Mouse (Mus musculus): ENCODE results near the gene Slc16a12. TPM values are rescaled to one million over a fixed set of nuclear protein-coding genes. Genes with fewer than 3 reads are reported as not detected.
"Not testable (repeated sequence)": the region's sequence is repeated elsewhere in the genome, so short reads cannot be mapped to it uniquely, and the experiment has no call there.

Slc16a12 gene
- polyA plus RNA-seq, 1 experiment = not detected

- Histone ChIP-seq H3K4me1 (ENCODE audit: control insufficient read depth, insufficient read depth, low read length) (no peaks in the 10 kb centered on the region), H3K4me3 (ENCODE audit: insufficient read depth, low read depth, low read length) (no peak overlapping the region), H3K27ac (ENCODE audit: insufficient read depth, low read depth, low read length) (no peak overlapping the region)
- TF ChIP-seq POLR2A (IDR thresholded peaks at IDR 0.05; ENCODE audit: insufficient read depth, low read depth, low read length) (no peak), CTCF (IDR thresholded peaks at IDR 0.05; ENCODE audit: insufficient read depth, low read depth, low read length) (no peak)
- WGBS = 95% methylated on average over 1 of the region's 1 CpGs
Measured at GRCm38 (mm10) chr19:34755680-34756079, 8.6 kb upstream of the Slc16a12 start.

- TF ChIP-seq CTCF (IDR thresholded peaks at IDR 0.05; ENCODE audit: insufficient read depth, low read depth, low read length) (no peak), POLR2A (IDR thresholded peaks at IDR 0.05; ENCODE audit: insufficient read depth, low read depth, low read length) (no peak)
- H3K4me1 ChIP-seq (ENCODE audit: control insufficient read depth, insufficient read depth, low read length) = no peaks in the 10 kb centered on the region
- 79% methylated on average over 5 of the region's 5 CpGs for WGBS
- no peak overlapping the region for H3K4me3 ChIP-seq (ENCODE audit: insufficient read depth, low read depth, low read length)
- no peak overlapping the region for H3K27ac ChIP-seq (ENCODE audit: insufficient read depth, low read depth, low read length)
Measured at GRCm38 (mm10) chr19:34753243-34753642, 6.2 kb upstream of the Slc16a12 start.

DNA sequence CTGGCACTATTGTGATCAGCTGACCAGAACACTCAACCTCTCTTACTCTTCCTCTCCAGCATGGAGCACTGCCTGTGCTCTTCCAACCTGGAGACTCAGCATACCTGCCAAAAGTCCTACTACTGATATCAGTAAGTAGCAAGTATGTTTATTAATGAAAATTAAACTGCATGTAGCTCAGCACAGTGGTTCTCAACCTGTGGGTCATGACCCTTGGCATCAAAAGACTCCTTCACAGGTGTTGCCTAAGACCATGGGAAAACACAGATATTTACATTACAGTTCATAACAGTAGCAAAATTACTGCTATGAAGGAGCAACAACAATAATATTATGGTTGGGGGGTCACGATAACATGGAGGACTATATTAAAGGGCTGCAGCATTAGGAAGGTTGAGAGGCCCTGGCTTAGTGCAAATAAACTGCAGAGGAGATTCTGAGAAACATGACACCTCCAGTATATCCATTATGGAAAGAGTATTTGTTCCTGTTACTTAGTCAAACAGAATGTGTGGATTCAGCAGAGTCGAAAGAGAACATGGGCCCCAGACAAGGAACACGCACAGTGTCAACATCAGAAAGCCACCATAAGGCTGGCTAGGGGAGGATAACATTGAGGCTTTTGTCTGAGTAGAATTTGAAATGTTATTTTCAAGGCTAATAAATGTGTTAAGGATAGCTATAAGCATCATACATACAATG, 5.5 kb upstream of the Slc16a12 start:
- H3K4me3 ChIP-seq (ENCODE audit: insufficient read depth, low read depth, low read length) = no peak overlapping the region
- H3K4me1 ChIP-seq (ENCODE audit: control insufficient read depth, insufficient read depth, low read length) = no peaks in the 10 kb centered on the region
- TF ChIP-seq POLR2A (IDR thresholded peaks at IDR 0.05; ENCODE audit: insufficient read depth, low read depth, low read length) = no peak
- TF ChIP-seq CTCF (IDR thresholded peaks at IDR 0.05; ENCODE audit: insufficient read depth, low read depth, low read length) = no peak
- H3K27ac ChIP-seq (ENCODE audit: insufficient read depth, low read depth, low read length) = no peak overlapping the region
- WGBS = 89% methylated on average over 3 of the region's 3 CpGs

DNA sequence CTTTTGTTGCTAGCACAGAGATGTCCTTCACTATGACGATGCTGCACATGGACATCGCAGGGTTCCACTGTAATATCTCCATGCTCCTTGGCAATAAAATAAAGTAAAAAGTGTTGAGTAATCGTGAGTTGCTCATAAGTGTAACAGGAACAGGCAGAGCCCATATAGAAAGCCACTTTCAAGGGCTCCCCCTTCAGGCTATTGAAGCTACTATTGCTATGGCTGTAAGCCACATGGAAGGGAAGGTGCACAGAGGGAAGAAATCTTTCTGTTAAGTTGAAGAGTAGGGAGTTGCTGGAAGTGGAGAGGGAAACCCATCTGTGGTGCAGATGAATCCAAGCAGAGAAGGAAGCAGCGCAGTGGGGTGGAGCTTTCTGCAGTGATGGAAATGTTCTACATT, 4.1 kb upstream of the Slc16a12 start:
- Histone ChIP-seq H3K4me3 (ENCODE audit: insufficient read depth, low read depth, low read length) (no peak overlapping the region), H3K27ac (ENCODE audit: insufficient read depth, low read depth, low read length) (no peak overlapping the region), H3K4me1 (ENCODE audit: control insufficient read depth, insufficient read depth, low read length) (peaks cover 11% of the 10 kb centered on the region)
- TF ChIP-seq POLR2A (IDR thresholded peaks at IDR 0.05; ENCODE audit: insufficient read depth, low read depth, low read length) (no peak), CTCF (IDR thresholded peaks at IDR 0.05; ENCODE audit: insufficient read depth, low read depth, low read length) (no peak)
- WGBS = 86% methylated on average over 4 of the region's 4 CpGs

DNA sequence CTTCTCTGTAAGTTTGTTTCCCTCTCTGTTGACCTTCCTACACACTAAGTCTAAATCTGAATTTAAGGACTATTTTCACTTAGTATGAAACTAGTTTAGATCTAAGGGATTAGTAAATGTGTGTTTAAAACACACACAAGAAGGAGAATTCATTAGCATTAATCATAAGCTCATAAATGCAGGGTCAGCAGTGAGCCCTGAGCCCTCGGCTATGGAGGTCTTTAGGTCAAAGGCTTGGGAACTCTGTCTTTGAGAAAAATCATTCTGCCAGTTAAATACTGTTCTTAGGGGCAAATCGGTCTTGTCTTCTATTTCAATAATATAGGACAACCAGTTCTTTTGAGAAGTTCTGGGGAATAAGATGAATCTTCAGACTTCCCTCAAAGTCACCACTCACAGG, 1.9 kb upstream of the Slc16a12 start:
- 88% methylated on average over 2 of the region's 2 CpGs for WGBS
- Histone ChIP-seq H3K4me3 (ENCODE audit: insufficient read depth, low read depth, low read length) (no peak overlapping the region), H3K27ac (ENCODE audit: insufficient read depth, low read depth, low read length) (no peak overlapping the region), H3K4me1 (ENCODE audit: control insufficient read depth, insufficient read depth, low read length) (peaks cover 11% of the 10 kb centered on the region)
- TF ChIP-seq POLR2A (IDR thresholded peaks at IDR 0.05; ENCODE audit: insufficient read depth, low read depth, low read length) (no peak), CTCF (IDR thresholded peaks at IDR 0.05; ENCODE audit: insufficient read depth, low read depth, low read length) (no peak)

GRCm38 (mm10) chr19:34747969-34748368, 880 bp upstream of the Slc16a12 start:
- WGBS = 90% methylated on average over 6 of the region's 6 CpGs
- peaks cover 11% of the 10 kb centered on the region for H3K4me1 ChIP-seq (ENCODE audit: control insufficient read depth, insufficient read depth, low read length)
- not testable (repeated sequence) for H3K27ac ChIP-seq (ENCODE audit: insufficient read depth, low read depth, low read length); H3K4me3 ChIP-seq (ENCODE audit: insufficient read depth, low read depth, low read length)

GRCm38 (mm10) chr19:34746201-34746600, 888 bp downstream of the Slc16a12 start:
- Histone ChIP-seq H3K4me1 (ENCODE audit: control insufficient read depth, insufficient read depth, low read length) (peaks cover 11% of the 10 kb centered on the region), H3K4me3 (ENCODE audit: insufficient read depth, low read depth, low read length) (peak overlapping the region; percentile 52; the same call in 1 of the 2 replicates), H3K27ac (ENCODE audit: insufficient read depth, low read depth, low read length) (no peak overlapping the region)
- 12% methylated on average over 9 of the region's 9 CpGs for WGBS
- TF ChIP-seq POLR2A (IDR thresholded peaks at IDR 0.05; ENCODE audit: insufficient read depth, low read depth, low read length) (no peak), CTCF (IDR thresholded peaks at IDR 0.05; ENCODE audit: insufficient read depth, low read depth, low read length) (no peak)

- H3K4me3 ChIP-seq (ENCODE audit: insufficient read depth, low read depth, low read length) = no peak overlapping the region
- no peak overlapping the region for H3K27ac ChIP-seq (ENCODE audit: insufficient read depth, low read depth, low read length)
- TF ChIP-seq POLR2A (IDR thresholded peaks at IDR 0.05; ENCODE audit: insufficient read depth, low read depth, low read length) = no peak
- TF ChIP-seq CTCF (IDR thresholded peaks at IDR 0.05; ENCODE audit: insufficient read depth, low read depth, low read length) = no peak
- peaks cover 11% of the 10 kb centered on the region for H3K4me1 ChIP-seq (ENCODE audit: control insufficient read depth, insufficient read depth, low read length)
- WGBS = 83% methylated on average over 8 of the region's 8 CpGs
Measured at GRCm38 (mm10) chr19:34745012-34745411, 2.1 kb downstream of the Slc16a12 start.

DNA sequence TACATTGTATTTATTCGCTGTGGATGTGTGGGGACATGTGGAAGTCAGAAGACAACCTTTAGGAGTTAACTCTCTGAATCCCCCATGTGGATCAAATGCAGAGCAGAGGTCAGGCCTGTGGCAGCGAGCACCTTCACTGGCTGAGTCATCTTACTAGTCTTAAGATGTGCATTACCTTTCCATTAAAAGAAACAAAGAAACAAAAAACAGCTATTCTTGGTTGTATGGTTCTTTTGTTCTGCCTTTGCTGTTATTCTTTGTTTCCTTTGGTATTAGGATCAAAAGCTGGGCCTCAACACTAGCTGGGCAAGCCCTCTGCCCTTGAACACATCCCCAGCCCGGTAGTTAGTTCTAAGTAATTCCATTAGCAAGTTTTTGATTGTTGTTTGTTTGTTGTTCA, 9.2 kb downstream of the Slc16a12 start:
- H3K4me1 ChIP-seq (ENCODE audit: control insufficient read depth, insufficient read depth, low read length) = no peaks in the 10 kb centered on the region
- no peak for TF ChIP-seq POLR2A (IDR thresholded peaks at IDR 0.05; ENCODE audit: insufficient read depth, low read depth, low read length)
- no peak for TF ChIP-seq CTCF (IDR thresholded peaks at IDR 0.05; ENCODE audit: insufficient read depth, low read depth, low read length)
- H3K27ac ChIP-seq (ENCODE audit: insufficient read depth, low read depth, low read length) = no peak overlapping the region
- no peak overlapping the region for H3K4me3 ChIP-seq (ENCODE audit: insufficient read depth, low read depth, low read length)
- WGBS = 75% methylated on average over 3 of the region's 3 CpGs

DNA sequence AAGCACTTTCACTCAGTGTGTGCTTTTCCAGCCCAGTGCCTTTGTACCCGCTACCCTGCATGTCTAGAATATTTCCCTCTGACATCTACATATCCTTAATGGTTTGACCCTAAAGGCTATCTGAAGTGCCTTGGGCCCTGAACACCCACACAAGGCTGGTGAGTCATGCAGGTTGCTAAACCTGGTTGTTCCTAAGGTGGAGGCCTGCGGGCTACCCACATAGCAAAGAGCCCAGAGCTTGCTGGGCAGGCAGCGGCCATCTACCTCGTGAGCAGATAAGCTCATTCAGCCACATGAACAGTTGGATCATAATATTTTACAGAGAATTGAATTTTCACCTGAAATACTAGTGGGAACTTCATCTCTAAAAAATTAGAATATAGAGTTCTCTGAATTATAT, 11.2 kb downstream of the Slc16a12 start:
- no peak overlapping the region for H3K4me3 ChIP-seq (ENCODE audit: insufficient read depth, low read depth, low read length)
- no peak overlapping the region for H3K27ac ChIP-seq (ENCODE audit: insufficient read depth, low read depth, low read length)
- no peaks in the 10 kb centered on the region for H3K4me1 ChIP-seq (ENCODE audit: control insufficient read depth, insufficient read depth, low read length)
- TF ChIP-seq CTCF (IDR thresholded peaks at IDR 0.05; ENCODE audit: insufficient read depth, low read depth, low read length) = no peak
- TF ChIP-seq POLR2A (IDR thresholded peaks at IDR 0.05; ENCODE audit: insufficient read depth, low read depth, low read length) = no peak
- 97% methylated on average over 4 of the region's 4 CpGs for WGBS

All from olfactory bulb, adult 2 months (tissue).